Mouse (Mus musculus) bone marrow macrophage, adult 2 months (primary cell): ENCODE measurements around the gene Gm10553.
"Not testable (repeated sequence)": the region's sequence is repeated elsewhere in the genome, so short reads cannot be mapped to it uniquely, and the experiment has no call there.

ENCODE experiments used
- CTCF ChIP-seq: IDR thresholded peaks from 2 replicates; pipeline ENCODE4 v1.5.1; 2012; ENCODE audit warnings: low read depth, mild to moderate bottlenecking, low read length, moderate library complexity
- POLR2A ChIP-seq: IDR thresholded peaks from 2 replicates; pipeline ENCODE4 v1.6.1; 2012; ENCODE audit warnings: mild to moderate bottlenecking, low read depth, low read length, borderline replicate concordance

GRCm38 (mm10) chr1:85110876-85111275 is 10.9 kb downstream of the Gm10553 start:
- not testable (repeated sequence) for TF ChIP-seq CTCF, POLR2A
